Mouse (Mus musculus): ENCODE data around the gene Cuzd1. TPM values are rescaled to one million over a fixed set of nuclear protein-coding genes. Genes with fewer than 3 reads are reported as not detected.

Cuzd1 gene
- polyA plus RNA-seq, 1 experiment: not detected

GRCm38 (mm10) chr7:131303340-131303739 lies 18.8 kb downstream of the Cuzd1 start:
- no peak overlapping the region for H3K4me3 ChIP-seq (ENCODE audit: insufficient read depth, poor library complexity, severe bottlenecking)
- H3K36me3 ChIP-seq (ENCODE audit: control insufficient read depth, insufficient read depth): no peaks in the 10 kb centered on the region
- H3ac ChIP-seq (ENCODE audit: control insufficient read depth, insufficient read length, low read depth): no peak overlapping the region
- peaks cover 15% of the 10 kb centered on the region for H3K27me3 ChIP-seq (ENCODE audit: control insufficient read depth, insufficient read depth, insufficient read length)
- no peaks in the 10 kb centered on the region for H3K79me2 ChIP-seq (ENCODE audit: control insufficient read depth, insufficient read depth)
- H3K79me3 ChIP-seq (ENCODE audit: low read depth): no peaks in the 10 kb centered on the region
- TF ChIP-seq MYOD1 (IDR thresholded peaks at IDR 0.05; ENCODE audit: control insufficient read depth, insufficient read length, low read depth): no peak
- TF ChIP-seq MYOG (IDR thresholded peaks at IDR 0.05; ENCODE audit: control insufficient read depth, extremely low read depth, insufficient read length): no peak
- no peak for TF ChIP-seq CEBPB (IDR thresholded peaks at IDR 0.05; ENCODE audit: low read depth)
- no peak for TF ChIP-seq CTCF (IDR thresholded peaks at IDR 0.05; ENCODE audit: control insufficient read depth, insufficient read depth, insufficient read length)
- TF ChIP-seq MAX (IDR thresholded peaks at IDR 0.05): no peak
- no peak for TF ChIP-seq USF1 (IDR thresholded peaks at IDR 0.05; ENCODE audit: low read depth)

GRCm38 (mm10) chr7:131297151-131297550 lies 24.9 kb downstream of the Cuzd1 start:
- Histone ChIP-seq H3K4me3 (ENCODE audit: insufficient read depth, poor library complexity, severe bottlenecking) (no peak overlapping the region), H3K36me3 (ENCODE audit: control insufficient read depth, insufficient read depth) (no peaks in the 10 kb centered on the region), H3K79me3 (ENCODE audit: low read depth) (no peaks in the 10 kb centered on the region), H3K79me2 (ENCODE audit: control insufficient read depth, insufficient read depth) (no peaks in the 10 kb centered on the region), H3ac (ENCODE audit: control insufficient read depth, insufficient read length, low read depth) (no peak overlapping the region), H3K27me3 (ENCODE audit: control insufficient read depth, insufficient read depth, insufficient read length) (peaks cover 23% of the 10 kb centered on the region)
- TF ChIP-seq MYOG (IDR thresholded peaks at IDR 0.05; ENCODE audit: control insufficient read depth, extremely low read depth, insufficient read length) (no peak), FOSL1 (IDR thresholded peaks at IDR 0.05; ENCODE audit: insufficient read depth, low read length, poor library complexity, severe bottlenecking) (no peak), MYOD1 (IDR thresholded peaks at IDR 0.05; ENCODE audit: control insufficient read depth, insufficient read length, low read depth) (no peak), CEBPB (IDR thresholded peaks at IDR 0.05; ENCODE audit: low read depth) (no peak), USF1 (IDR thresholded peaks at IDR 0.05; ENCODE audit: low read depth) (no peak), CTCF (IDR thresholded peaks at IDR 0.05; ENCODE audit: control insufficient read depth, insufficient read depth, insufficient read length) (no peak), MAX (IDR thresholded peaks at IDR 0.05) (no peak)

- H3K79me3 ChIP-seq (ENCODE audit: low read depth): no peaks in the 10 kb centered on the region
- TF ChIP-seq CEBPB (IDR thresholded peaks at IDR 0.05; ENCODE audit: low read depth): no peak
- TF ChIP-seq MAX (IDR thresholded peaks at IDR 0.05): no peak
- no peak for TF ChIP-seq MYOD1 (IDR thresholded peaks at IDR 0.05; ENCODE audit: control insufficient read depth, insufficient read length, low read depth)
- no peak for TF ChIP-seq CTCF (IDR thresholded peaks at IDR 0.05; ENCODE audit: control insufficient read depth, insufficient read depth, insufficient read length)
- TF ChIP-seq USF1 (IDR thresholded peaks at IDR 0.05; ENCODE audit: low read depth): no peak
- TF ChIP-seq FOSL1 (IDR thresholded peaks at IDR 0.05; ENCODE audit: insufficient read depth, low read length, poor library complexity, severe bottlenecking): no peak
- TF ChIP-seq MYOG (IDR thresholded peaks at IDR 0.05; ENCODE audit: control insufficient read depth, extremely low read depth, insufficient read length): no peak
These were observed 56.2 kb downstream of the Cuzd1 start for GRCm38 (mm10) chr7:131265851-131266250.

GRCm38 (mm10) chr7:131264251-131264650 lies 57.8 kb downstream of the Cuzd1 start:
- H3K27me3 ChIP-seq (ENCODE audit: control insufficient read depth, insufficient read depth, insufficient read length): peaks cover 6% of the 10 kb centered on the region
- no peak overlapping the region for H3K4me3 ChIP-seq (ENCODE audit: insufficient read depth, poor library complexity, severe bottlenecking)
- TF ChIP-seq FOSL1 (IDR thresholded peaks at IDR 0.05; ENCODE audit: insufficient read depth, low read length, poor library complexity, severe bottlenecking): no peak
- TF ChIP-seq CTCF (IDR thresholded peaks at IDR 0.05; ENCODE audit: control insufficient read depth, insufficient read depth, insufficient read length): no peak
- TF ChIP-seq MAX (IDR thresholded peaks at IDR 0.05): no peak
- TF ChIP-seq MYOD1 (IDR thresholded peaks at IDR 0.05; ENCODE audit: control insufficient read depth, insufficient read length, low read depth): no peak
- no peak for TF ChIP-seq CEBPB (IDR thresholded peaks at IDR 0.05; ENCODE audit: low read depth)
- TF ChIP-seq USF1 (IDR thresholded peaks at IDR 0.05; ENCODE audit: low read depth): no peak
- TF ChIP-seq MYOG (IDR thresholded peaks at IDR 0.05; ENCODE audit: control insufficient read depth, extremely low read depth, insufficient read length): no peak
- H3ac ChIP-seq (ENCODE audit: control insufficient read depth, insufficient read length, low read depth): no peak overlapping the region
- no peaks in the 10 kb centered on the region for H3K79me3 ChIP-seq (ENCODE audit: low read depth)
- H3K79me2 ChIP-seq (ENCODE audit: control insufficient read depth, insufficient read depth): no peaks in the 10 kb centered on the region
- no peaks in the 10 kb centered on the region for H3K36me3 ChIP-seq (ENCODE audit: control insufficient read depth, insufficient read depth)

More at GRCm38 (mm10) chr7:131265851-131266250, 56.2 kb downstream of the Cuzd1 start:
- no peak overlapping the region for H3K4me3 ChIP-seq (ENCODE audit: insufficient read depth, poor library complexity, severe bottlenecking)
- H3ac ChIP-seq (ENCODE audit: control insufficient read depth, insufficient read length, low read depth): no peak overlapping the region
- H3K79me2 ChIP-seq (ENCODE audit: control insufficient read depth, insufficient read depth): no peaks in the 10 kb centered on the region
- peaks cover 6% of the 10 kb centered on the region for H3K27me3 ChIP-seq (ENCODE audit: control insufficient read depth, insufficient read depth, insufficient read length)
- H3K36me3 ChIP-seq (ENCODE audit: control insufficient read depth, insufficient read depth): no peaks in the 10 kb centered on the region

- no peak for TF ChIP-seq FOSL1 (IDR thresholded peaks at IDR 0.05; ENCODE audit: insufficient read depth, low read length, poor library complexity, severe bottlenecking)
- no peak for TF ChIP-seq MAX (IDR thresholded peaks at IDR 0.05)
- TF ChIP-seq CTCF (IDR thresholded peaks at IDR 0.05; ENCODE audit: control insufficient read depth, insufficient read depth, insufficient read length): no peak
- no peak for TF ChIP-seq USF1 (IDR thresholded peaks at IDR 0.05; ENCODE audit: low read depth)
- no peak for TF ChIP-seq MYOD1 (IDR thresholded peaks at IDR 0.05; ENCODE audit: control insufficient read depth, insufficient read length, low read depth)
- TF ChIP-seq MYOG (IDR thresholded peaks at IDR 0.05; ENCODE audit: control insufficient read depth, extremely low read depth, insufficient read length): no peak
- H3K27me3 ChIP-seq (ENCODE audit: control insufficient read depth, insufficient read depth, insufficient read length): peaks cover 3% of the 10 kb centered on the region
- H3K79me3 ChIP-seq (ENCODE audit: low read depth): no peaks in the 10 kb centered on the region
These were observed 61.1 kb downstream of the Cuzd1 start for GRCm38 (mm10) chr7:131260946-131261345.

More at GRCm38 (mm10) chr7:131260946-131261345, 61.1 kb downstream of the Cuzd1 start:
- Histone ChIP-seq H3K79me2 (ENCODE audit: control insufficient read depth, insufficient read depth) (no peaks in the 10 kb centered on the region), H3ac (ENCODE audit: control insufficient read depth, insufficient read length, low read depth) (no peak overlapping the region), H3K36me3 (ENCODE audit: control insufficient read depth, insufficient read depth) (no peaks in the 10 kb centered on the region), H3K4me3 (ENCODE audit: insufficient read depth, poor library complexity, severe bottlenecking) (no peak overlapping the region)

Other genes starting within 250 kb of the Cuzd1 start
- gene 4933402N03Rik, start 176.0 kb downstream of the Cuzd1 start, polyA plus RNA-seq (2012; fragmentation: generic; extraction: Trizol): not detected
- gene 5430419D17Rik, start 147.9 kb downstream of the Cuzd1 start, polyA plus RNA-seq (2012; fragmentation: generic; extraction: Trizol): 0.27 TPM
- 0.07 TPM for gene Fam24b, start 7.2 kb upstream of the Cuzd1 start, polyA plus RNA-seq (2012; fragmentation: generic; extraction: Trizol)
- not detected for gene Fam24a, start 11.6 kb upstream of the Cuzd1 start, polyA plus RNA-seq (2012; fragmentation: generic; extraction: Trizol)
- 12.3 TPM for gene 2310057M21Rik, start 40.5 kb upstream of the Cuzd1 start, polyA plus RNA-seq (2012; fragmentation: generic; extraction: Trizol)
- 26.7 TPM for gene Pstk, start 48.8 kb upstream of the Cuzd1 start, polyA plus RNA-seq (2012; fragmentation: generic; extraction: Trizol)
- gene Ikzf5, start 88.2 kb upstream of the Cuzd1 start, polyA plus RNA-seq (2012; fragmentation: generic; extraction: Trizol): 4.2 TPM
- 3.5 TPM for gene Acadsb, start 88.3 kb upstream of the Cuzd1 start, polyA plus RNA-seq (2012; fragmentation: generic; extraction: Trizol)
- gene Hmx3, start 220.6 kb upstream of the Cuzd1 start, polyA plus RNA-seq (2012; fragmentation: generic; extraction: Trizol): 0.06 TPM
- gene Hmx2, start 226.5 kb upstream of the Cuzd1 start, polyA plus RNA-seq (2012; fragmentation: generic; extraction: Trizol): 2.2 TPM
- 164 TPM for gene Bub3, start 237.9 kb upstream of the Cuzd1 start, polyA plus RNA-seq (2012; fragmentation: generic; extraction: Trizol)